Comparison of ENCODE assay signal across 20 mouse cellular contexts in the genomic region with DNA sequence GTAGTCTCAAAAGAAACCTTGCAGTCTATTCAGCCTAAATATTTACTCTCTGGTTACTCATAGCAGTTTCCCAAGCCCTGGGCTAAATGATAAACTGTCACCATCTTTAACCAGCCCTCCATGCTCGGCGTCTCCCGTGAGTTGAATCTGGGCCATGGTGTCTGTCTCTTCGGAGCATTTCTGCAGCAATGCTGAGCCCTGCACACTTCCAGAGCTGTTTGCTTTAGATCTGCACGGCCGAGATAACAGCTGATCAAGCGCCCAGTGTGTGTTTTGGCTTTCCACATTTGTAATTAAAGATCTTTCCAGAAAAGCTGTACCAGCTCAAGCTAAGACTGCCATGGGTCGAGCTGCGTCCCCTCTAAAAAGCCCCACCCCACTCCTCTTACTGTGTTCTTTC.
A peak's percentile ranks its signal among the peaks of the same experiment; 100 is the strongest.
DNase-seq lines count a peak whose midpoint lies in the region; ATAC-seq and TF ChIP-seq lines count a peak whose summit lies in the region.
"Had no signal": no experiment of that assay in that cellular context is flagged by ENCODE, and none has a peak within 500 bp of the region (broad histone marks: within the 10 kb centered on the region; RNA-seq: fewer than 3 reads in every experiment).

No protein-coding gene starts in this region.

- no peak for TF ChIP-seq EP300 in lung, postnatal 0 days (IDR thresholded peaks at IDR 0.05)

- H3K4me2 ChIP-seq in lung, embryonic 16.5 days (ENCODE audit: low read depth, low read length): no peak overlapping the region
- no peak overlapping the region for H3K4me2 ChIP-seq in lung, postnatal 0 days (replicated peaks; ENCODE audit: low read depth, low read length)
- H3K4me2 ChIP-seq in intestine, embryonic 15.5 days (replicated peaks): no peak overlapping the region
- H3K4me2 ChIP-seq: embryonic facial prominence, embryonic 15.5 days; hindbrain, embryonic 13.5 days had no signal

- TF ChIP-seq CTCF in lung, postnatal 0 days (IDR thresholded peaks at IDR 0.05): no peak

- H3K27ac ChIP-seq in lung, embryonic 16.5 days (ENCODE audit: low read length): peak overlapping the region; percentile 36; the same call in 1 of the 2 replicates
- no peak overlapping the region for H3K27ac ChIP-seq in lung, postnatal 0 days (ENCODE audit: low read length)
- peak overlapping the region; percentile 38; the same call in 1 of the 2 replicates for H3K27ac ChIP-seq in intestine, embryonic 15.5 days
- H3K27ac ChIP-seq: embryonic facial prominence, embryonic 15.5 days; forebrain, embryonic 10.5 days; gastrocnemius, adult 2 months; hindbrain, embryonic 13.5 days had no signal

- peak; percentile 50 for ATAC-seq in lung, embryonic 16.5 days (ENCODE audit: low read depth)
- ATAC-seq in lung, postnatal 0 days: no peak
- peak; percentile 17; the same call in 1 of the 2 replicates for ATAC-seq in intestine, embryonic 15.5 days
- ATAC-seq: forebrain, embryonic 14.5 days had no signal

- H3K4me3 ChIP-seq in lung, embryonic 16.5 days (ENCODE audit: low read length): no peak overlapping the region
- no peak overlapping the region for H3K4me3 ChIP-seq in lung, postnatal 0 days (ENCODE audit: low read depth, low read length)
- no peak overlapping the region for H3K4me3 ChIP-seq in intestine, embryonic 15.5 days (replicated peaks)
- H3K4me3 ChIP-seq: embryonic facial prominence, embryonic 15.5 days; erythroblast, embryonic 14.5 days; forebrain, embryonic 10.5 days; gastrocnemius, adult 2 months; hindbrain, embryonic 13.5 days had no signal

- 12% methylated on average over 9 of the region's 9 CpGs for WGBS in lung, embryonic 16.5 days
- WGBS in lung, postnatal 0 days: 23% methylated on average over 9 of the region's 9 CpGs
- WGBS in intestine, embryonic 15.5 days: 19% methylated on average over 9 of the region's 9 CpGs

- H3K4me1 ChIP-seq in lung, embryonic 16.5 days (replicated peaks; ENCODE audit: control insufficient read depth, insufficient read depth, low read length): 0 out of 2 replicates have a peak, but pooled peaks cover 3% of the 10 kb centered on the region
- H3K4me1 ChIP-seq in lung, postnatal 0 days (ENCODE audit: insufficient read depth, low read depth, low read length): no peaks in the 10 kb centered on the region
- H3K4me1 ChIP-seq in intestine, embryonic 15.5 days (replicated peaks): peaks cover 12% of the 10 kb centered on the region
- H3K4me1 ChIP-seq: forebrain, embryonic 10.5 days; hindbrain, embryonic 13.5 days had no signal

- H3K27me3 ChIP-seq in lung, embryonic 16.5 days (ENCODE audit: control insufficient read depth, insufficient read depth, low read depth, low read length): peaks cover 2% of the 10 kb centered on the region; the same call in 1 of the 2 replicates
- H3K27me3 ChIP-seq in lung, postnatal 0 days (replicated peaks; ENCODE audit: insufficient read depth, low read length): no peaks in the 10 kb centered on the region
- no peaks in the 10 kb centered on the region; the same call in 1 of the 2 replicates for H3K27me3 ChIP-seq in intestine, embryonic 15.5 days (replicated peaks)

- no peak overlapping the region for H3K9ac ChIP-seq in lung, embryonic 16.5 days (ENCODE audit: low read length)
- H3K9ac ChIP-seq in lung, postnatal 0 days (replicated peaks; ENCODE audit: low read depth): no peak overlapping the region
- no peak overlapping the region for H3K9ac ChIP-seq in intestine, embryonic 15.5 days
- H3K9ac ChIP-seq: embryonic facial prominence, embryonic 15.5 days; hindbrain, embryonic 13.5 days had no signal

- DNase-seq in lung, postnatal 0 days (ENCODE audit: low spot score): no peak
- peak; percentile 12 for DNase-seq in brain, adult 2 months (ENCODE audit: low read depth, low spot score)
- DNase-seq in yolk sac, embryonic 10.5 days (ENCODE audit: low spot score): peak; percentile 53
- no peak for DNase-seq in cerebellum, postnatal 14 days
- DNase-seq: adrenal gland, adult 2 months; adrenal gland, postnatal 25 days; cerebellum, adult 2 months; cerebellum, postnatal 10 days; embryo, embryonic 11 days; gastrocnemius, adult 2 months; gastrocnemius, postnatal 36 days; heart, adult 11 months; heart, postnatal 14 days had no signal

- no peaks in the 10 kb centered on the region for H3K36me3 ChIP-seq in lung, embryonic 16.5 days (ENCODE audit: control insufficient read depth, insufficient read depth, low read length)
- H3K36me3 ChIP-seq in lung, postnatal 0 days (ENCODE audit: insufficient read depth, low read length): no peaks in the 10 kb centered on the region
- H3K36me3 ChIP-seq in intestine, embryonic 15.5 days: no peaks in the 10 kb centered on the region
- H3K36me3 ChIP-seq: embryonic facial prominence, embryonic 15.5 days; forebrain, embryonic 10.5 days; hindbrain, embryonic 13.5 days had no signal

- no peaks in the 10 kb centered on the region for H3K9me3 ChIP-seq in lung, embryonic 16.5 days (ENCODE audit: control insufficient read depth, low read length)
- no peaks in the 10 kb centered on the region for H3K9me3 ChIP-seq in lung, postnatal 0 days (ENCODE audit: low read length)
- no peaks in the 10 kb centered on the region for H3K9me3 ChIP-seq in intestine, embryonic 15.5 days
- H3K9me3 ChIP-seq: embryonic facial prominence, embryonic 15.5 days; forebrain, embryonic 10.5 days; hindbrain, embryonic 13.5 days had no signal

Comparison
In these comparisons a context has a peak if more than half of its experiments do, and no peak if none do; other contexts are left out.
1. DNase-seq: peak in brain, adult 2 months (single experiment) and yolk sac, embryonic 10.5 days (single experiment); none in lung, postnatal 0 days (single experiment) and cerebellum, postnatal 14 days (0 of 2).